Mouse (Mus musculus) kidney, embryonic 15.5 days (tissue): ENCODE measurements around the gene Oxct2b. TPM values are rescaled to one million over a fixed set of nuclear protein-coding genes. Genes with fewer than 3 reads are reported as not detected.
"Not testable (repeated sequence)": the region's sequence is repeated elsewhere in the genome, so short reads cannot be mapped to it uniquely, and the experiment has no call there.

ENCODE experiments used
- ATAC-seq: fragments of 200-750 bp; cut with Nextera tagmentation; replicated peaks from 2 replicates; pipeline ENCODE4 v1.8.0; 2017; ENCODE audit warnings: moderate TSS enrichment; ENCODE audit not compliant: low FRiP score
- H3K27ac ChIP-seq: fragments of 300-500 bp; sonication (generic); 2 replicates; pipeline ENCODE4 v1.5.1; 2015; ENCODE audit warnings: mild to moderate bottlenecking, inconsistent platforms
- H3K27me3 ChIP-seq: fragments of 300-500 bp; sonication (generic); 2 replicates; pipeline ENCODE4 v1.6.1; 2015; ENCODE audit warnings: inconsistent platforms
- H3K36me3 ChIP-seq: fragments of 300-500 bp; sonication (generic); 2 replicates; pipeline ENCODE4 v1.6.1; 2015; ENCODE audit warnings: inconsistent platforms
- H3K4me1 ChIP-seq: fragments of 300-500 bp; sonication (generic); 2 replicates; pipeline ENCODE4 v1.6.1; 2015; ENCODE audit warnings: inconsistent platforms
- H3K4me2 ChIP-seq: fragments of 300-500 bp; sonication (generic); 2 replicates; pipeline ENCODE4 v1.6.1; 2015; ENCODE audit warnings: moderate library complexity, mild to moderate bottlenecking, inconsistent platforms
- H3K4me3 ChIP-seq: fragments of 300-500 bp; sonication (generic); replicated peaks from 2 replicates; pipeline ENCODE4 v1.5.1; 2015; ENCODE audit warnings: mild to moderate bottlenecking, inconsistent platforms
- H3K9ac ChIP-seq: fragments of 300-500 bp; sonication (generic); 2 replicates; pipeline ENCODE4 v1.6.1; 2015; ENCODE audit warnings: mild to moderate bottlenecking, inconsistent platforms
- H3K9me3 ChIP-seq: fragments of 300-500 bp; sonication (generic); replicated peaks from 2 replicates; pipeline ENCODE4 v1.6.1; 2016; ENCODE audit warnings: inconsistent platforms
- WGBS: fragments of 180-500 bp; shearing (Covaris S2); methylation state at CpG from one replicate; pipeline ENCODE4 v1.1.7; 2015; ENCODE audit warnings: mixed read lengths; 5-methylcytosine and 5-hydroxymethylcytosine counted together
- polyA plus RNA-seq: library from polyadenylated mRNA; unstranded; fragments of >200 nt; fragmentation: Nextera tagmentation; extraction: Ambion mirVana; gene quantifications from 2 replicates; pipeline ENCODE4 v1.2.1, GENCODE M21; 2015

The Oxct2b gene
- polyA plus RNA-seq, 1 experiment from 2014 or later = not detected

GRCm38 (mm10) chr4:123160571-123160970 is 44.5 kb downstream of the Oxct2b start:
- no peaks in the 10 kb centered on the region for H3K9me3 ChIP-seq
- no peak overlapping the region for H3K27ac ChIP-seq
- 80% methylated on average over 6 of the region's 6 CpGs for WGBS
- peaks cover 10% of the 10 kb centered on the region for H3K4me1 ChIP-seq
- no peak overlapping the region for H3K4me2 ChIP-seq
- ATAC-seq = no peak
- H3K4me3 ChIP-seq = no peak overlapping the region
- H3K27me3 ChIP-seq = peaks cover 16% of the 10 kb centered on the region
- no peak overlapping the region for H3K9ac ChIP-seq
- no peaks in the 10 kb centered on the region for H3K36me3 ChIP-seq

GRCm38 (mm10) chr4:123161251-123161650 is 45.2 kb downstream of the Oxct2b start:
- H3K4me1 ChIP-seq = peaks cover 10% of the 10 kb centered on the region
- H3K4me3 ChIP-seq, H3K9me3 ChIP-seq, H3K27ac ChIP-seq, H3K36me3 ChIP-seq, ATAC-seq, H3K4me2 ChIP-seq, H3K9ac ChIP-seq: not testable (repeated sequence)
- peaks cover 16% of the 10 kb centered on the region for H3K27me3 ChIP-seq
- 63% methylated on average over 3 of the region's 3 CpGs for WGBS

- Histone ChIP-seq H3K27me3 (peaks cover 16% of the 10 kb centered on the region), H3K9ac (no peak overlapping the region), H3K27ac (no peak overlapping the region), H3K4me3 (0 out of 2 replicates have a peak overlapping the region, but pooled peaks have one; percentile 12), H3K36me3 (no peaks in the 10 kb centered on the region), H3K9me3 (no peaks in the 10 kb centered on the region), H3K4me2 (peak overlapping the region; percentile 47), H3K4me1 (peaks cover 10% of the 10 kb centered on the region)
- ATAC-seq = no peak
- WGBS = 8% methylated on average over 15 of the region's 15 CpGs
These were observed 46.3 kb downstream of the Oxct2b start for GRCm38 (mm10) chr4:123162305-123162917.

- H3K4me3 ChIP-seq = no peak overlapping the region
- H3K27me3 ChIP-seq = peaks cover 16% of the 10 kb centered on the region
- no peaks in the 10 kb centered on the region for H3K9me3 ChIP-seq
- no peak for ATAC-seq
- H3K4me1 ChIP-seq = peaks cover 10% of the 10 kb centered on the region
- H3K27ac ChIP-seq = no peak overlapping the region
- no peak overlapping the region for H3K4me2 ChIP-seq
- H3K36me3 ChIP-seq = no peaks in the 10 kb centered on the region
- WGBS = 58% methylated on average over 15 of the region's 15 CpGs
- no peak overlapping the region for H3K9ac ChIP-seq
These were observed 48.1 kb downstream of the Oxct2b start for GRCm38 (mm10) chr4:123164157-123164556.

Other genes starting within 250 kb of the Oxct2b start
- gene Cap1, start 230.2 kb upstream of the Oxct2b start, polyA plus RNA-seq = 71.3 and 79.5 TPM in 2 replicates
- gene Mfsd2a, start 155.1 kb upstream of the Oxct2b start, polyA plus RNA-seq = 3.3 and 4.0 TPM in 2 replicates
- 7.8 and 8.1 TPM in 2 replicates for gene Mycl, start 120.6 kb upstream of the Oxct2b start, polyA plus RNA-seq
- 17.8 and 18.7 TPM in 2 replicates for gene Trit1, start 99.7 kb upstream of the Oxct2b start, polyA plus RNA-seq
- 0.33 and 0.49 TPM in 2 replicates for gene Bmp8b, start 11.1 kb upstream of the Oxct2b start, polyA plus RNA-seq
- 105 and 109 TPM in 2 replicates for gene Ppie, start 23.7 kb downstream of the Oxct2b start, polyA plus RNA-seq
- gene Hpcal4, start 67.0 kb downstream of the Oxct2b start, polyA plus RNA-seq = 1.3 TPM in 2 replicates
- 0.25 and 0.49 TPM in 2 replicates for gene Nt5c1a, start 85.2 kb downstream of the Oxct2b start, polyA plus RNA-seq
- 44.2 and 47.7 TPM in 2 replicates for gene Heyl, start 117.3 kb downstream of the Oxct2b start, polyA plus RNA-seq
- gene Pabpc4, start 146.1 kb downstream of the Oxct2b start, polyA plus RNA-seq = 45.3 and 47.4 TPM in 2 replicates
- not detected in 2 replicates for gene Oxct2a, start 207.4 kb downstream of the Oxct2b start, polyA plus RNA-seq
- 0.19 and 0.90 TPM in 2 replicates for gene Bmp8a, start 227.0 kb downstream of the Oxct2b start, polyA plus RNA-seq